Mouse (Mus musculus) spleen, adult 18-20 months (tissue): Measurements from ENCODE around the gene Vamp8.

Experiments used
- DNase-seq, 2 experiments: peaks; one replicate each; pipeline ENCODE4 v3.0.0; 2022; ENCODE audit warnings: mixed read lengths in 2 of 2

Gene Vamp8

DNA sequence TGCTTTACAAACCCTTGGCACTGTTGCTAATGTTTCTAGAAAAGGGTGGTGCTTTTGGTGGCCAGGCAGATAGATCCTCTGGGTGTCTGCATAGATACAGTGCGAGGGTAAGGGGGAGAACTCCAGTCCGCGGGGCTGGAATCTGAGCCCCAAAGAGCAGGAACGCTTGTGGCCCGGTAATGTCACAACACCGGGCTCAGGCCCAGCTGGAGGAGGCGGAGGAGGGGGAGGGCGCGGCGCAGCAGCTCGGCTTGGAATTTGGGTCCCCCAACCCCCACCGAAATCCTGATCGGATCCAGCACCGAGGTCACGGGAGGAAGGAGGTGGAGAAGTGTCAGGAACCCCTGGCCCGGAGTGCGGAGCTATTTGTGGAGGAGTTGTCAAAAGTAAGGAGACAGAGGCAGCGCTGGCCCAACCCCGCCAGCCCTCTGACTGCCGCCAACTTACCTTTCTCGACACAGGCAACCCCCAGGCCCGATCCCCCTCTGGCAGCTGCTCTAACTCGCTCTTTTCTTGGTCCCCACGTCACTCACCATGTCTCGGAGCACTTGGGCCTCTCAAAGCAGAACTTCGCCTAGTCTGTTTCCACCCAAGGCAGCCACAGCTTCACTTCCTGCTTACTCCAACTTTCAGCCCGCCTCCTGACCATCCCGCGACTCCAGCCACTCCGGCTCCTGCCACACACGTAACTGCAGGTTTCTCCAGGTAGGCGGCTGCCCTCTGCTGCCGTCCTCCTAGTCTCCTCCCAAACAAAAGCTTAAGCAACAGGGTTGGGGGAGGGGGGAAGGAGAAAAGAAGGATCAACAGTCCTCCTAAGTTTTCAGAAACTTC lies at the start of gene Vamp8:
TSS of gene Vamp8 (minus strand) at position 763 of the 831 bp plus-strand sequence.
- DNase-seq, result peak; percentile 59 to 68

DNA sequence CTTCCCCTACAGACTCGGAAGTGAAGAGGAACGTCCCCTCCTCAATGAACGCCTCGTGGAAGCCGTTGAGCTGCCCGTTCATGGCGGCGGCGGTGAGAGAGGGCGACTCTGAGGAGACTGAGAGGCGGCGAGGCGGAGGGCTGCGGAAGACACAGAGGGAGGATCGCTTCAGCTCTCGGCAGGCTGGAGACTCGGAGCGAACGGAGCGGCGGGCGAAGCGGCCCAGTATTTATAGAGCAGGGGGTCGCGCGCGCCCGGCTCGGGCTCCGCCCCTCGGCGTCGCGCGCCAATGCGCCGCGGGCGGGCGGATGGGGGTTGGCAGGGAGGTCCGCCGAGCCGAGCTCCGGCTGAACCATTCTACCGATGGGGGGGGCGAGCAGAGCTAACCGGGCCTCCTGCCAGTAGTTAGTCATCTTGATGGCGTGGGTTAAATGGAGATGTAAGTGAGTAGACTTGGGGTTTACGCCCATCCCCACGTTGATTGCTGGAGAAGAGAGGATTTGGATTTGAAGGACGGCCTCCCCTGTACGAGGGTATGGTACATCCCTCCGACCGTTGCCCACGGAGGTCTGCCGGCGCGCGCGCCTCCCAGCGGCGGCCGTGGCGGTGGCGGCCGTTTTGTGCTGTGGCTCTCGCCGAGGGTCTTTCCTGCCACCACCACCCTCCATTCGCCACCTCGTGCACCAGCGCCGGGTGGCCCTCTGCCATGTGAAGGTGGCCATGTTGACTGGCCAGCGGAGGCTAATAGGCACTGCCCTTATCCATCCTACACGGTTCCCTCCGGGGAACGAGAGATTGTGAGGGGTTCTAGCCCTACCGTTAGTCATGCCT lies 49.1 kb upstream of the Vamp8 start, which contains the start of gene Mat2a:
TSS of gene Mat2a (minus strand) at position 204 of the 831 bp plus-strand sequence.
- DNase-seq, result peak; percentile 89 to 93

DNA sequence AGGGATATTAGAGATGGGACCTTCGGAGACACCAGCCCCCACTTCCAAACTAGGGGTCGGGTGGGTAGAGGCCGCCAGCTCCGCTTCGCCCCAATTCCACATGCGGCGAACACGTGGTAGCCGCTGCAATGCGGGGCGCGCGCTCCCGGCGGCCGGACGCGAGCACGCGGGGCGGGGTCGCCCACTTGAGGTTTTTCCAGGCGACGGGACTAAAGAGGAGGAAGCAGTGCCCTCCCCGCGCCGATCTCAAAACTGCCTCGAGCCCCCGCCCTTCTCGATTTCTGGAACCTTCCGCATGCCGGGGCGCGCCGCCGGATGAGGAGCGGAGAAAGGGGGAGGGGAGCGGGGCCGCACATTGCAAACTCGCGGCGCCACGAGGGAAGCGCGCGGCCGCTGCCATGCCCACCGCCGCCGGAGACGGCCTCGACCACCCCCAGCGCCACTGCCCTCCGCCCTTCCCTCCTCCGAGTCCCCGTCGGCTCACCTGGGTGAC lies 48.4 kb upstream of the Vamp8 start:
- DNase-seq, result peak; percentile 87 to 88

DNA sequence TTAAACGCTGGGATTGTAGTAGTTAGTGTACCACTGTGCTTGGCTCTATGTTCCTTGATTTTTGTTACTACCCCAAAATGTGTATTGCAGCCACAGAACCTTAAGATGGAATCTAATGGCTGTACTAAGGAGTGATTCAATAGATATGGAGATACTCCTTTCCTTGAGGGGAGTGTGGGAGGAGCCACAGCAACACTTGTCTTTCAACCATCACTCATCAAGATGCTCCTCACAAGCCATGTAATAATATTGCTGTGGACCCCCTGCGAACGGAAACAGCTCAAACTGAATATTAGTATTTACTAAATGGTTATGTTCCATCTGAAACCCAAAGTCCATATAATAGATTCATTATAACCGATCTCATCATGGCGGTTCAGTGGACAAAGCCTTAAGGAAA lies 47.7 kb upstream of the Vamp8 start:
- DNase-seq, result no peak

DNA sequence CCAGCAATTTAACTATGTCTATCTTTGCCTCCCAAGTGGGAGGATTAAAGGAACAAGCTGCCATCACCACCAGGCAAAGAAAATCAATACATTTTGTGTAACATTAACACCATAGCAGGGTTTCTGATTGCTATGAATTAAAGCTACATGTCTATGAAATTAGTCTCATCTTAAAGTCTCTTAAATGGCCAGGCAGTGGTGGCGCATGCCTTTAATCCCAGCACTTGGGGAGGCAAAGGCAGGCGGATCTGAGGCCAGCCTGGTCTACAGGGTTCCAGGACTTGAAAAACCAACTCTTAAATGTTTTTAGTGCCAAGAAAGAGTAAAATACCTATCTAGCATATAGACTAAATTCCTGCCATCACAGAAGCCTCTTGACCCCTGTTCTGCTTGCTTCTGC lies 41.6 kb upstream of the Vamp8 start:
- no peak for DNase-seq

DNA sequence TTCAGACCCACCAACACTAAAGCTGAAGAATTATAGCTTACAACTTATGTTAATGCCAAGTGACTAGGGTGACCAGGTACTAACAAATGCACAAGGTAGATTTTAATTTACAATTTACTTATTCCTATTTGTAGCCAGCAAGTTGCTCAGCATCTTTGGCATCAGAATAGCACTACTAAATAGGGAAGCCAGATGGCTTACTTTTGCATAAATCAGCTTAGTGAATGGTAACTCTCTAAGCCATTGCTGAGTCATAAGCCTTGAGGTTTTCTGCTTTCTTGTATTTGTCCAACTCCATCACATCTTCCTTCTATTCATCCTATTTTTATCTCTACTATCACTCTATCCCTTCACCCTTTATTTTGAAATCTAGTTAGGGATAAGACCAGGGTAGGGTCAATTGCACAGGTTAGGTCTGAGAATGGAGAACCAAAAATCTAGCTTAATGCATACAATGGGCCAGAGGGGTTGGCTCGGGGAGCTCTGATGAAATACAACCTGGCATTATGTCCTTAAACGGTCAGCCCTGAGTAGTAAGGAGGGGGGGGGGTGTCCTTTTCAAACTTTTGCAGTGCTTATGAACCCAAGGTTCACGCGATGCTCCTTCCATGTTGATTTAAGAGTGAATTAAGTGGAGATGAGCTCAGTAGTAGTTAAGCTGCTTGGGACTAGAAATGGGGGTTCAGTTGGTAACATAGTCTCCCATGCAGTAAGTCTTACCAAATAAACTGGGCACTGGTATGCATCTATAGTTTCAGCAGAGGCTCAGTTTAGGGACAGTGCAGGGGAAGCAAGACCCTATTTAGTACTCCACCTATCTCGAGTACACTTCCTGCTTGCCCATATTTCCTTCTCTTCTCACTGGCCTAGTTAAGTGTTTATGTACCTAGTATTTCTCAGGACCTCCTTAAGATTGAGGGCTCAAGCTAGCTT lies 40.8 kb upstream of the Vamp8 start:
- no peak for DNase-seq

DNA sequence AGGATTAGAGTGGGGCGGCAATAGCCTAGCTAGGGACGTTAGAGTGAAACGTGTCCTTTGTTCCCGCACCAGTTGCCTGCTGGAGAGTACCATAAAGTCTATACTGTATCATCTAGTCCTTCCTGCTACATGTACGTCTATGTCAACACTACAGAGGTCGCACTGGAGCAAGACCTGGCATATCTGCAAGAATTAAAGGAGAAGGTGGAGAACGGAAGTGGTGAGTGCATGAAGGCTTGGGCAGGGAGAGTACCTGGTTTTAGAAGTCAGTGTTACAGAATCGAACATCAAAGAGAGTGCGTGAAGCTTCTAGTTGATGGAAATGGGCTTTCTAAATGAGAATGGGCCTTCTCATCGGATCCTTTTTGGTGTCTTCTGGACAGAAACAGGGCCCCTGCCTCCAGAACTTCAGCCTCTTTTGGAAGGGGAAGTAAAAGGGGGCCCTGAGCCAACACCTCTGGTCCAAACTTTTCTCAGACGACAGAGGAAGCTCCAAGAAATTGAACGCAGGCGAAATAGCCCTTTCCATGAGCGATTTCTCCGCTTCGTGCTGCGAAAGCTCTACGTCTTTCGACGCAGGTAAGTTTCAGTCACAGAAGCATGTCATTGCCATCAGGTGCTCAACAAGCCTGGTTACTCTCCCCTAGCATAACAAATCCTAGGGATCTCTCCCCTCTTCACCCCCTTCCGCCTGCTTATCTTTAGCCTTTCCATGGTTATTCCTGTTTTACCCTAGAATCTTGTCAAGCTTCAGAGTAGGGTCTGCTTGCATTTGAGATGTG lies 38.7 kb upstream of the Vamp8 start:
- no peak for DNase-seq

DNA sequence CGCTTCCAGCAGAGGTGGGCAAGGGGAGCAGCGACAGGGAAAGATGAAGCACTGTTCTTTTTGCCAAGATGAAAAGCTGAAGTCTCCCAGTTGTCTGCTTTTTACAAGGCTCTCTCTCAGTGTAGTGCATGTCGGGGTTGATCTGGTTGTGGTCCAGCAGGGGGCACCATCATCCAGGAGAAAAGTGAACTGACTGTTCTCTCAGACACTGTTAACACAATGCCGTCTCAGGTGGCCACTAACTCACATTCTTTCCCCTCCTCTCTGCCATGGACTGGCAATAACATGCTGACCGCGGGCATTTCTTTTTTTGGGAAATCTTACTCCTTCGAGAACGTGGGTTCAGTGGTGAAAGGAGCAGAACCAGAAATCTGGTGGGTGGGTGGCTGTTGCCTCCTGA lies 37.5 kb upstream of the Vamp8 start:
- peak; percentile 49 to 82 for DNase-seq

DNA sequence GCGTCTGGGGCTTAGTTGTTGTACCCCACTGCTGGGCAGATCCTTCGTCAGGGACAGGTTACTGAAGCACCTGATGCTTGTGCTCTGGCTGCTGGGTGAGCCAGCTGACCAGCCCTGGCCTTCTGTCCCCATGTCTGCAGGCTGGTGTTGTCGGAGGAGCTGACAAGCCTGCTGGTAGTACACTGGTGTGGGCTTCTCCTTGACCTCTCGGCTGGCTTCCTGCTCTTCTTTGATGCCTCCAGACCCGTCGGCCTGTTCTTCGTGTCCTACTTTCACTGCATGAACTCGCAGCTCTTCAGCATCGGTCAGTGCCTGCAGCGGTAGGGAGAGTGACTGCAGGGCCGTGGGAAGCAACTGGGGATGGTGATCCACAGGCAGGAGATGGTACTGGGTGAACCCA lies 35.1 kb upstream of the Vamp8 start:
- no peak for DNase-seq

DNA sequence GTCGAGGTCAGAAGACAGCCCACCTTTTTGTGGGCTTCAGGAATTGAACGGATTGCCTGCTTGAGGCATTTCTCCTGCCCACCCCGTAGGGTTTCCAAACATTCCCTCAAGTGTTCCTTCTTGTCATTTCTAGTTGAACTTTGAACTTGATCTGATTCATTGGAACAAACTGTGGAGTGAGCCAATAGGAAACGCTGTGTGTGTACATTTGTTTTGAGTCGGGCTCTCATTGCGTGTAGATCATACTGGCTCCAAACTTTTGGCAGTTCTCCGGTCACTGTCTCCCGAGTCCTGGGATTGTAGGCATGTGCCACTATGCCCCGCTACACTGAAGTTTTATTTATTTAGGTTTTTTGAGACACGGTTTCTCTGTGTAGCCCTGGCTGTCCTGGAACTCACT lies 30.4 kb upstream of the Vamp8 start:
- DNase-seq, result no peak

DNA sequence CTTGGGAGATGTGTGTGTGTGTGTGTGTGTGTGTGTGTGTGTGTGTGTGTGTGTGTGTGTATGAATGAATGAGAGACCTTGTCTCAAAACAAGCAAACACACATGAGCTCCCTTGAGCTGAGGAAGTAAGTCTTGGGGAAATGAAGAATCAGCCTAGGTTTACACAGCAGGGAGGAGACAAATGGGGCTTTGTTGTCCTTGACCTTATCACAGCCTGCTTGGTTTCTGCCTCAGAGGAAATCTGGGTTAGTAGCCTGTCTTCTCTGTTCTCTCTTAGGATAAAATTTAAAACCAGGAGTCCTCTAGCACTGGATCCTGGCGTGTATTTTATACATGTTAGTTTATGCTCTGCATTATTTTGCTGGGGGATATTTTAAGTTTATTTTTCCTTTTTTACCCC lies 29.3 kb upstream of the Vamp8 start:
- DNase-seq, result no peak

DNA sequence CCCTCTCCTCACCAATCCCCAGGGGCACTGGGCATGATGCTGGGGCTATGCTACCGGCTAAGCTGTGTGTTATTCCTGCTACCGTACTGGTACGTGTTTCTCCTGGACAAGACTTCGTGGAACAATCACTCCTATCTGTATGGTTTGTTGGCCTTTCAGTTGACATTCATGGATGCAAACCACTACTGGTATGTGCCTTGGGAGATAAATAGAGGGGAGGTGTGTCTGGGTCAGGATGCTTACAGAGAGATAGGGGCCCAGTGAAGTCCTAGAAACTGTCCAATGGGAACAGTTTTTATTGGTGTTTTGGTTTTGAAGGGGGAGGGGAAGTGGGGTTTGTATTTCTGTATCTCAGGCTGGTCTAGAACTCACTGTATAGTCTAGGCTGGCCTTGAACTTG lies 27.8 kb upstream of the Vamp8 start:
- no peak for DNase-seq

DNA sequence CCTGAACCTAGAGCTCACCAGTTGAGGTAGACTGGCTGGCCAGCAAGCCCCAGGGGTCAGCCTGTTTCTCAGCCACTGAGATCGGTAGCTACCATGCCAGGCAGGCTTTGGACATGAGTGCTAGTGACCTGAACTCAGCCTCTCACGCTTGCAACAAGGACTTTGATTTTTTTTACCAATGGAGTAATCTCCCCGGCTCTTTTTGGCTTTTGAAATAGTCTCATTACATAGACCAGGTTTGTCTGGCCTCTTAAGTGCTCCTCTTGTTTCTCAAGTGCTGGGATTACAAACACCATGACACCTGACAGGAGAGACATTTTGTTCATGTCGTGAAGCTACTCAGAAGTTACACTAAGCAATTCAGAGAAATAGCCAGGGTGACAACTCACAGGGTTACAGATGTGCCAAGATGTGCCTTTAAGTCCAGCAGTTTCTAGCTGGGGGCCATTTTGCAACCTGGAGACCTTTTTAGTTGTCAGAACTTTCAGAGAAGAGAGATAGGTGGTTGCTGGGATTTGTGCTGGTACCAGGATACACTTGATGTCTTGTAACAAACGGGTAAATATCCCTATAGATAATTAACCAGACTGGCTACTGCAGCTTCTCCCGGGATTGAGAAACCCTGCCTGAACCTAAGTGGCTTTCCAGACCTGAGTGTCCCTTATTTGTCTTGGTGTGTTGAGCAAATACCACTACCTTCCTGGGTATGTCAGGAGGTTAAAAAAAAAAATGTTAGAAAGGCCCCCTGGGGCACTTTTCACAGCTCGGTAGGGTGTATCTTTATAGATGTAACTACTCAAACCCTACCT lies 25.7 kb upstream of the Vamp8 start:
- no peak for DNase-seq

DNA sequence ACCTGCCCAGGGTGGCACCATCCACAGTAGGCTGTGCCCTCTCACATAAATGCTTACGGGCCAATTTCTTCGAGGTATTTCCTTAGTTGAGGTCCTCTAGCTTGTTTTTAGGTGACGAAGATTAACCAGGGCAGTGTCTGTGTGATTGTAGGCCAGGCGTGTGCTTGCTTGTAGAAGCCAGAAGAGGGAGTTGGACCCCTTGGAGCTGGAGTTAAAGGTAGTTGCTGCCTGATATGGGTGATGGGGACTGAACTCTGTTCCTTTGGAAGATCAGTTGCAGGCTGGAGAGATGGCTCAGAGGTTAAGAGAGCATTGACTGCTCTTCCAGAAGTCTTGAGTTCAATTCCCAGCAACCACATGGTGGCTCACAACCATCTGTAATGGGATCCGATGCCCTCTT lies 24.7 kb upstream of the Vamp8 start:
- DNase-seq, result no peak

DNA sequence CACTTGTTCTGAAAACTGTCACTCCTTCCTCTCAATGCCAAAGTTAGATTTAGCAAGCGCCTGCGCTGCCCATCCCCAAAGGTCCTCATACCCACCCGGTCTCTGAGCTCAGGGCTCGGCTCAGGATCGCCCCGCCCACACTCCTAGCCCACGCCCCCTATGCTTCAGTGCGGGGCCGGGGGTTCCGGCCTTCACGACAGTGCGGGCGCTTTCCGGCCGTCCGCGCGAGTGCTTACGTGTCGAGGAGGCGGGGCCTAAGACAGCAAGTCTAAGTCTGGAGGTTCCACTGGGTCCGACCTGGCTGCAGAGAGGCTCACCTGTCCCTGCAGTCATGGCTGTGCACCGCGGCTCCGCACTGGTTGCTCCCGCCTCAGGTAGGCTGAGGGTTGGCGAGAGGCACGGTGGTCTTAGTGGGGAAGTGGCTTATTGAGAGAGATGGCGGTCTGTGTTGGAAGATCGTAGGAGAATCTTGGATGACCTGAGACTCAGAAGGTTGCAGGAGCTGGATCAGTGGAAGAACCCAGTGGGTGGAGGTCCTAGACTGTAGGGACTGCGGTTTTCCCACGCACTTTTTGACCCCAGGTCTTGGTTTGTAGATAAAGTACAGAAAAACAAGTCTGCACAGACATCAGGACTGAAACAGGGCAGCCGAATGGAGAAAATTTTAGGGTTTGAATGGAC lies 23.7 kb upstream of the Vamp8 start, which contains the start of gene Ggcx:
TSS of gene Ggcx (plus strand) at position 233 of the 681 bp plus-strand sequence.
- DNase-seq, result peak; percentile 90 to 97

DNA sequence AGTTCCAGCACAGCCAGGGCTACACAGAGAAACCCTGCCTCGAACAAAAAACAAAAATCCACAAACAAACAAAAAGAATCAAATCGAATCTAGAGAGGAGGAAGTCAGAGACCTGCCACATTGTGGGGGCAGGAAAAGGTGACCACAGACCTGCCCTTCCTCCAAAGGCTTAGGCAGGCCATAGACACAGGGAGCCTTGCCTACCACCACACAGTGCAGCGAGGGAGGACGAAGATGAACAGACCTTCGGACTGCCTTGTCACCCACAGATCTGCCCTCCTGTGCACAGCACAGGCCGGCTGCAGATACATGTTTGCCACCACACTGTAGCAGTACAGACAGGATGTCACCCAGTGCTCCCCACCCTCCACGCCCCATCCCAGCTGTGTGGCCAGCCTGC lies 20.0 kb upstream of the Vamp8 start:
- no peak for DNase-seq

DNA sequence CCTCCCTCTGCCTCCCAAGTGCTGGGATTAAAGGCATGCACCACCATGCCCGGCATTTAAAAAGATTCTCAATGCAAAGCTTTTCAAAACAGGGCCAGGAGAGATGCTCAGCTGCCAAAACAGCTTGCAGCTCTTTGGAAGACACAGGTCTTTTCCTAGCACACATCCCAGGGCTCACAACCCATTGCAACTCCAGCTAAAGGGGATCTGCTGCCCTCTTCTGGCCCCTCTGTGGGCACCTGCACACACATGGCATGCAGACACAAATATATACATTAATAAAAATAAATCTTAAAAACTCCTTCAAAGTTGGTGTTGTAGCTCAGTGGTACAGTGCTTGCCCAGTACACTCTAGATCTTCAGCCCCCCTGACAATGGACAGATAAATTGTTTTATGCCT lies 19.5 kb upstream of the Vamp8 start:
- no peak for DNase-seq

DNA sequence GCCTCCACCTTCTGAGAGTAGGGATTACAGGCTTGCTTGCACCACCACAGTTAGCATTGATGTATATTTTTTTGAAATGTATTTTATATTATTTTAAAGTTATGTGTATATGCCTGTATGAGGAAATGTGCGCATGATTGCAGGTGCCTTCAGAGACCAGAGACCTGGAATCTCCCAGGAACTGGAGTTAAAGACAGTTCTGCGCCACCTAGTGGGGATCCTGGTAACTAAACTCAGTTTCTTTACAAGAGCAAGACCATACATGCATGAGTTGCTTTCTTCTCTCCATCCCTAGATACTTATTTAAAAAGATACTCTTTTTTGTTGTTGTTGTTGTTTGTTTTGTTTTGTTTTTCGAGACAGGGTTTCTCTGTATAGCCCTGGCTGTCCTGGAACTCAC lies 19.1 kb upstream of the Vamp8 start:
- peak in 1 of 2 experiments; percentile 65 for DNase-seq

DNA sequence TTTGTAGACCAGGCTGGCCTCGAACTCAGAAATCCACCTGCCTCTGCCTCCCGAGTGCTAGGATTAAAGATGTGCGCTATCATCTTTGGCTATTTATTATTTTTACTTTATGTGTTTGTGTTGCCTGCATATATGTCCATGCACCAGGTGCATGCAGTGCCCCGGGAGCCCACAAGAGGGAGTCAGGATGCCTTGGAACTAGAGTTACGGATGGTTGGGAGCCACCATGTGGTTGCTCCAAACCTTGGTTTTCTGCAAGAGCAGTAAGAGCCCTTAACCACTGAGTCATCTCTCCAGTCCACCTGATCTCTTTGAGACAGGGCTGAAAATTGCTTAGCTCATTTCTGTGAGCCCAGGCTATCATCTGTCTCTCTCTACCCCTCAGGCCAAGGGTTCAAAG lies 16.6 kb upstream of the Vamp8 start:
- DNase-seq, result peak; percentile 62 to 82

DNA sequence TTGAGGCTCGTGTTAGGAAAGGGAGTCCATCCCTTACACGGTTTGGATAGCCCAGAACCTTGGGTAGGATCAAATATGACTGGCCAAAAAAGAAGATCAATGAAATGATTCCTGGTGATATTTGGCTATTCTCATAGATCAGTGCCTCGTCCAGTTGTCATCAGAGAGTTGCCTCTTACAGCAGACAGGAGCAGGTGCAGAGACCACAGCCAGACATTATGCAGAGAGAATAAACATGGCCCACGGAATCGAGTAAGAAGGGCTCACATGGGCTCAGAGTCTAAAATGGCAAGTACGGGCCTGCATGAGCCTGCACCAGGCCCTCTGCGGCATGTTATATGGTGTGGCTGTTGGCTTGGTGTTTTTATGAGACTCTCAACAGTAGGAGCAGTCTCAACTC lies 14.9 kb upstream of the Vamp8 start:
- DNase-seq, result no peak
